Mouse (Mus musculus): ENCODE results near the gene Exoc5. TPM values are rescaled to one million over a fixed set of nuclear protein-coding genes. Genes with fewer than 3 reads are reported as not detected.
A peak's percentile ranks its signal among the peaks of the same experiment; 100 is the strongest.
"Not testable (repeated sequence)": the region's sequence is repeated elsewhere in the genome, so short reads cannot be mapped to it uniquely, and the experiment has no call there.

Exoc5 gene
- polyA plus RNA-seq (2016; fragmentation: Nextera tagmentation; extraction: Ambion mirVana) = 58.4 TPM in 2 replicates

GRCm38 (mm10) chr14:49066274-49066823 lies at the start of gene Exoc5:
TSS of gene Exoc5 (minus strand) at chr14:49066653.
- Histone ChIP-seq H3K36me3 (replicated peaks) (0 out of 2 replicates have a peak, but pooled peaks cover 6% of the 10 kb centered on the region), H3K27me3 (replicated peaks; ENCODE audit: low read depth, poor library complexity, severe bottlenecking) (no peaks in the 10 kb centered on the region), H3K4me3 (peak within 1 kb of the TSS; percentile 94), H3K9me3 (no peaks in the 10 kb centered on the region), H3K4me1 (peaks cover 26% of the 10 kb centered on the region), H3K27ac (replicated peaks) (peak within 1 kb of the TSS; percentile 98)
- DNase-seq (ENCODE audit: low spot score) = peak; percentile 95
- under 1% methylated on average over 53 of the region's 53 CpGs for WGBS

DNA sequence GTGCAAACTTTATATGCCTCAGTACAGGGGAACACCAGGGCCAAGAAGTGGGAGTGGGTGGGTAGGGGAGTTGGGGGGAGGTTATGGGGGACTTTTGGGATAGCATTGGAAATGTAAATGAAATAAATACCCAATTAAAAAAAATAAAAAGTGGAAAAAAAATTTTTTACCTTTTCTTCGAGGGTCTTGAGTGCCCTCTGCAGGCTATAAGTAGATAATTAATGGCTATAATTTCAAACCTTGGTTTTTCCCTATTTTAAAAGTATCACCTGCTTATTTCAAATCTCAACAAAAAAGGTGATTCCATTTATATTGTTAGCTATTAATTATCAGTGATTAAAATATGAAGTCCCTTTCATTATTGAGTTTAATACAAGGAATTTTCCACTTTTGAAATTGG lies 25.3 kb upstream of the Exoc5 start:
- not testable (repeated sequence) for H3K36me3 ChIP-seq (replicated peaks); H3K27ac ChIP-seq (replicated peaks); DNase-seq (ENCODE audit: low spot score); H3K4me3 ChIP-seq; H3K9me3 ChIP-seq; H3K27me3 ChIP-seq (replicated peaks; ENCODE audit: low read depth, poor library complexity, severe bottlenecking)
- H3K4me1 ChIP-seq = peaks cover 39% of the 10 kb centered on the region
- WGBS = 54% methylated on average over 1 of the region's 1 CpGs

GRCm38 (mm10) chr14:49091277-49091676 lies 24.8 kb upstream of the Exoc5 start:
- Histone ChIP-seq H3K36me3 (replicated peaks) (peaks cover 9% of the 10 kb centered on the region), H3K9me3 (no peaks in the 10 kb centered on the region), H3K27ac (replicated peaks) (no peak overlapping the region), H3K4me3 (no peak overlapping the region), H3K27me3 (replicated peaks; ENCODE audit: low read depth, poor library complexity, severe bottlenecking) (no peaks in the 10 kb centered on the region), H3K4me1 (peaks cover 37% of the 10 kb centered on the region)
- no peak for DNase-seq (ENCODE audit: low spot score)
- 80% methylated on average over 4 of the region's 4 CpGs for WGBS

DNA sequence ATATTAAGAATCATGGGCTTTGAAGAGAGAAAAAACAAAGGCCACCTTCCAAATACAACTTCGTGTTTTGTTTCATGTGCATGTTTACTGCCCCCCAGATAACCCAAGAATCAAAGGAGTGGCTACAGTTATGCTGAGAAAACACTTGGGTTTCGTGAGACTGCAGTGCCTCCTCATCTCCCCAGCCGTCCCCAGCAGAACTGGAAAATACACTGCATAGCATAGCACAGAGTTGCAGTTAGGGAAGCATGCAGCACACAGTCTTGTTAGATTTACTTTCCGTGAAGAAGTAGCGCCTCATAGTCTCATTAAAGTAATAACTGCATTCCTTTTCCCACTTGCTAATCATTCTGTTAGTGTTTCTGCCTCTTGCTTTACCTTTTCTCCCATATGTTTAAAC lies 23.6 kb upstream of the Exoc5 start:
- Histone ChIP-seq H3K4me3 (no peak overlapping the region), H3K36me3 (replicated peaks) (peaks cover 13% of the 10 kb centered on the region), H3K9me3 (no peaks in the 10 kb centered on the region), H3K27me3 (replicated peaks; ENCODE audit: low read depth, poor library complexity, severe bottlenecking) (no peaks in the 10 kb centered on the region), H3K4me1 (peaks cover 28% of the 10 kb centered on the region), H3K27ac (replicated peaks) (no peak overlapping the region)
- no peak for DNase-seq (ENCODE audit: low spot score)
- WGBS = 39% methylated on average over 5 of the region's 5 CpGs

DNA sequence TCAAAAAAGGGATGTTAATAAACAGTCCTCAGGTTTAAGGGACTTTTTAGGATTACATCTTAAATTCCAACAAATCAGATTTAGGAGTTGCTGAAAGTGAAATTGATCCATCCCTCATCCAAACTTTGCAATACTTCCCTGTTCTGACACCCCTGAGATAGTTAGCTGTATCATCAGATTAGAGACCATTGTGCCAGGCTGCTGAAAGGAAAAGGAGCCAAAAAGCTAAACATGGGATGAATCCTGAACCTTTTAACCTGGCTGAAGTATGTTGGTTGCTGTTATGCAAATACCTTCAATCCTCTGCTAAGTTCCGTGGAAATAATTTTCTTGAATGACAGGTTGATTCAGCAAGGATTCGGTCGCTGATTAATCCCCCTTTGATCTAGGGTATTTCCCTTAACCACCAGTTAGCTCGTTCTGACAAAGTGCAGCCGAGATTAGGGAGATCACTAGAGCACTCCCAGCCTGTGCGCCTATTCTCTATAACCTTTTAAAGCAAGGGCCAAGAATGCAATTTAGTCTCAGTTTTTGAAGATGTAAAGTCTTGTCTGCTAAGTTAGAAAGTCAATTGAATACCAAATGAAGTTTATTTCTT lies 23.1 kb upstream of the Exoc5 start:
- no peaks in the 10 kb centered on the region for H3K9me3 ChIP-seq
- DNase-seq (ENCODE audit: low spot score) = no peak
- peaks cover 15% of the 10 kb centered on the region for H3K36me3 ChIP-seq (replicated peaks)
- no peak overlapping the region for H3K4me3 ChIP-seq
- H3K4me1 ChIP-seq = peaks cover 28% of the 10 kb centered on the region
- H3K27me3 ChIP-seq (replicated peaks; ENCODE audit: low read depth, poor library complexity, severe bottlenecking) = no peaks in the 10 kb centered on the region
- 16% methylated on average over 6 of the region's 6 CpGs for WGBS
- no peak overlapping the region for H3K27ac ChIP-seq (replicated peaks)

DNA sequence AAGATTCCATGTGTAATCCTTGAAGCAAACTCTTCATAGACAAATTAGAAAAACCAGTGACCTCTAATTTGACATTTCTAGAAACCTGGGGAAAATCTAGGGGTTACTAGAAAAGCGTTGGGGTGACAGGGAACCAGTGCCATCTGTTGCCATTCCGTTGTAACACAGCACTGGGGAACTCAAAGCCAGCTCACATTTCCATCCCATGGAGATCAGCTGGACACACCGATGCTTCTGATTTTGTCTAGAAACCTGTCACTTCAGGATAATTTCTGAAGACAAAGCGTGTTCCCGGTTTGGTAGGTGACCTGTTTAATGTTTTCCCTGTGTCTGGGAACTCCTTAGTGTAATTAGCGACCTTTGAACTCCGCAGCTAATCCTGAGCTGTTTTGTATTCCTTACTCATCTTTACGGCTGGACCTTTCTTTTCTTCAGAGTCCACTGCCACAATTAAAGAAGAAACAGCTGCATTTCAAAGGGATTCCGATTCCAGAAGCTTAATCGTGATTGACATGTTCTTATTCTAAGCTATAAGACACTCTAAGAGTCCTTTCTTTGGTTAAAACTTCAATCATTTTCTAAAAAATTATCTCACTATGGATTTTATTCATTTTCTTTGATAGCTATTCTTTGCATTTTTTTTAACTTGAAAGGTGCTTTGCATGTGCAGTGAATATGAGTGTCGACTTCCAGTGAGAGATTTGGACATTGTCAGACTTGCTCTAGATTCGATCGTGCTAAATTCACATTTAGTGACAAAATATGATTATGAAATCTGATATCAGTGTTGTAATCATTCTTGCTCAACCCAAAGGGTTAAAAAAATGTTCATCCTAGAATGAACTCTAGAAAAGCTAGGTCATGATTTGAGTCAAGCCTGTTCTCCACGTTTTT lies 21.9 kb upstream of the Exoc5 start:
- whole genome bisulfite sequencing = 36% methylated on average over 14 of the region's 14 CpGs
- no peaks in the 10 kb centered on the region for H3K27me3 ChIP-seq (replicated peaks; ENCODE audit: low read depth, poor library complexity, severe bottlenecking)
- H3K36me3 ChIP-seq (replicated peaks) = peaks cover 18% of the 10 kb centered on the region
- no peaks in the 10 kb centered on the region for H3K9me3 ChIP-seq
- DNase-seq (ENCODE audit: low spot score) = peak; percentile 28
- H3K4me3 ChIP-seq = no peak overlapping the region
- H3K4me1 ChIP-seq = peaks cover 28% of the 10 kb centered on the region
- H3K27ac ChIP-seq (replicated peaks) = no peak overlapping the region

DNA sequence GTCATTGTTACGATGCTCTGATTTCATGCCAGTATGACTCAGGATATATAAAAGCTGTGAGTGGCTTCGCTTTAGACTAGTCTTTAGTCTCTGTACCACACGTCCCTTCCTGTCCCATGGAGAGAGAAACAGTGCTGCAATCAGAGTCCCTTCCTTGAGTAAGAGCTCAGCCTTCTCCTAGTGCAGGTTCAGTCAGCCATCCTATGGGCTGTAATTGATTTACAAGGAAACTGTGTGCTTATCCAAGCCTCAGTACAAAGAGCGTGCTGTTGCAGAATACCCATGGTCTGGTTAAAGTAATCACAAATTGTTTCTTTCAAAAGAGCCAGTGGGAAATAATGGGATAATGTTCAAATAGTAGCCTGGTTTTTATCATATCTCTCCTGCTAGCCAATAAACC lies 20.1 kb upstream of the Exoc5 start:
- Histone ChIP-seq H3K27ac (replicated peaks) (no peak overlapping the region), H3K36me3 (replicated peaks) (peaks cover 18% of the 10 kb centered on the region), H3K27me3 (replicated peaks; ENCODE audit: low read depth, poor library complexity, severe bottlenecking) (no peaks in the 10 kb centered on the region), H3K9me3 (no peaks in the 10 kb centered on the region), H3K4me3 (no peak overlapping the region), H3K4me1 (peaks cover 28% of the 10 kb centered on the region)
- DNase-seq (ENCODE audit: low spot score) = no peak
- 85% methylated on average over 4 of the region's 4 CpGs for WGBS

GRCm38 (mm10) chr14:49078820-49079219 lies 12.4 kb upstream of the Exoc5 start:
- no peak for DNase-seq (ENCODE audit: low spot score)
- 95% methylated on average over 2 of the region's 2 CpGs for WGBS
- peaks cover 37% of the 10 kb centered on the region for H3K36me3 ChIP-seq (replicated peaks)

GRCm38 (mm10) chr14:49074361-49074760 lies 7.9 kb upstream of the Exoc5 start:
- no peak overlapping the region for H3K27ac ChIP-seq (replicated peaks)
- H3K27me3 ChIP-seq (replicated peaks; ENCODE audit: low read depth, poor library complexity, severe bottlenecking) = no peaks in the 10 kb centered on the region
- no peaks in the 10 kb centered on the region for H3K9me3 ChIP-seq
- 70% methylated on average over 2 of the region's 2 CpGs for WGBS
- H3K4me3 ChIP-seq = no peak overlapping the region
- no peak for DNase-seq (ENCODE audit: low spot score)
- H3K4me1 ChIP-seq = no peaks in the 10 kb centered on the region
- peaks cover 34% of the 10 kb centered on the region for H3K36me3 ChIP-seq (replicated peaks)

More at GRCm38 (mm10) chr14:49078820-49079219, 12.4 kb upstream of the Exoc5 start:
- Histone ChIP-seq H3K4me3 (no peak overlapping the region), H3K27ac (replicated peaks) (no peak overlapping the region), H3K9me3 (no peaks in the 10 kb centered on the region), H3K4me1 (no peaks in the 10 kb centered on the region), H3K27me3 (replicated peaks; ENCODE audit: low read depth, poor library complexity, severe bottlenecking) (no peaks in the 10 kb centered on the region)

DNA sequence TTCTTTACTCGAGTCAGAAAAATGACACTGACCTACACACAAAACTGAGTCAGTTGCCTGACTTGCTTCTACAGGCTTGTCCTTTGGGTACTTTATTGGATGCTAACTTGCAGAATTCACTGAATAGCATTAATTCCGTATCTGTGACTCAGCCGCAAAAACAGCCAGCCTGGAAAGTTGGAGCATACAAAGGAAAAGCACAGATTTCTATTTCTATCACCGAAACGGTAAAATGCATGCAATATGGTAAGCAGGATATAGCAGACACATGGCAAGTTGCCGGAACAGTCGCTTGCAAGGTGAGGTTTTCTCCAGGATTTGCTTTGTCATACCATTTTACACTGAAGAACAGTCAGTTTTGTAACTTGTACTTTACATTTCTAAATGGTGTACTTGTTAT lies 7.4 kb upstream of the Exoc5 start:
- no peak for DNase-seq (ENCODE audit: low spot score)
- no peak overlapping the region for H3K27ac ChIP-seq (replicated peaks)
- H3K27me3 ChIP-seq (replicated peaks; ENCODE audit: low read depth, poor library complexity, severe bottlenecking) = no peaks in the 10 kb centered on the region
- no peaks in the 10 kb centered on the region for H3K4me1 ChIP-seq
- H3K36me3 ChIP-seq (replicated peaks) = peaks cover 34% of the 10 kb centered on the region
- no peak overlapping the region for H3K4me3 ChIP-seq
- H3K9me3 ChIP-seq = no peaks in the 10 kb centered on the region
- WGBS = 92% methylated on average over 7 of the region's 7 CpGs

- H3K27ac ChIP-seq (replicated peaks) = no peak overlapping the region
- WGBS = 90% methylated on average over 2 of the region's 2 CpGs
- H3K27me3 ChIP-seq (replicated peaks; ENCODE audit: low read depth, poor library complexity, severe bottlenecking) = no peaks in the 10 kb centered on the region
- H3K36me3 ChIP-seq (replicated peaks) = peaks cover 27% of the 10 kb centered on the region
- H3K4me1 ChIP-seq = peaks cover 3% of the 10 kb centered on the region
- H3K9me3 ChIP-seq = no peaks in the 10 kb centered on the region
- no peak for DNase-seq (ENCODE audit: low spot score)
- no peak overlapping the region for H3K4me3 ChIP-seq
Observed at GRCm38 (mm10) chr14:49072837-49073236, 6.4 kb upstream of the Exoc5 start.

DNA sequence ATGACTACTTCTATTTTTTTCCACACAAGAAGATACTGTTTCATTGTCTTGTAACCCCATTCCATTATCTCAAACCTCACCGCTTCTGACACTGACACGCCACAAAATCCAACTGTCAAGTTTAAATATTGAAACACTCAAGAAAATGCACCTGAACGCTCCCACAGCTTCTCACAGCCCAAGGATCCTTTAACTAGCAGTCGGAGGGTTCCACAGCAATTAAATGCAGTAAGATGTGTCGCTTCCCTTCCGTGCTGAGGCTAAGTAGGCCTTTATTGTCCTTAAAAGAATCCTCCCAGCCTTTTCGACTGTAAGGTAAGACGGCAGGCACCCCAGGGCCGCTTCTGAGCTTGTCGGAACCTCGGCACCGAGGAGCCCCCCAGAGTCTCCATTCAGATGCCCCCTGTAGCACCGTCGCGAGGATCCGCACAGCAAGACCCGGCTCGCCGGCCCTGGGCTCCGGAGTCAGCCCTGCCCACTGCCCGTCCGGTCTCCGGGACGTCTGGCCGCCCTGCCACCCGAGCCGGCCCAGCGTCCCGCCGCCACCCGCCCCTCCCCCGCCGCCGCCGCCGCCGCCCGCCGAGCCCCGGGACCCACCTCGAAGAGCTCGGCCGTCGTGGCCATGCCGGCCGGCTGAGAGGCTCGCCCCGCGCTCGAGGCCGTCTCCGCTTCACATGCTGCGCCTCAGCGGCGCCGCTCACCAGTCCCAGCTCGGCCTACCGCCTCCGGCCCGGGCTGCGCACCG lies 752 bp downstream of the Exoc5 start, which contains the start of gene Ap5m1:
Ap5m1 (plus strand) TSS at position 569 of the 745 bp plus-strand sequence.
- H3K27me3 ChIP-seq (replicated peaks; ENCODE audit: low read depth, poor library complexity, severe bottlenecking) = no peaks in the 10 kb centered on the region
- peaks cover 26% of the 10 kb centered on the region for H3K4me1 ChIP-seq
- H3K9me3 ChIP-seq = no peaks in the 10 kb centered on the region
- peak within 1 kb of the TSS; percentile 94 for H3K4me3 ChIP-seq
- peak within 1 kb of the TSS; percentile 98 for H3K27ac ChIP-seq (replicated peaks)
- H3K36me3 ChIP-seq (replicated peaks) = 0 out of 2 replicates have a peak, but pooled peaks cover 7% of the 10 kb centered on the region
- no peak for DNase-seq (ENCODE audit: low spot score)
- WGBS = under 1% methylated on average over 59 of the region's 62 CpGs
